Mouse (Mus musculus): ENCODE data around the gene Samhd1.
"Not testable (repeated sequence)": the region's sequence is repeated elsewhere in the genome, so short reads cannot be mapped to it uniquely, and the experiment has no call there.

Samhd1 gene

DNA sequence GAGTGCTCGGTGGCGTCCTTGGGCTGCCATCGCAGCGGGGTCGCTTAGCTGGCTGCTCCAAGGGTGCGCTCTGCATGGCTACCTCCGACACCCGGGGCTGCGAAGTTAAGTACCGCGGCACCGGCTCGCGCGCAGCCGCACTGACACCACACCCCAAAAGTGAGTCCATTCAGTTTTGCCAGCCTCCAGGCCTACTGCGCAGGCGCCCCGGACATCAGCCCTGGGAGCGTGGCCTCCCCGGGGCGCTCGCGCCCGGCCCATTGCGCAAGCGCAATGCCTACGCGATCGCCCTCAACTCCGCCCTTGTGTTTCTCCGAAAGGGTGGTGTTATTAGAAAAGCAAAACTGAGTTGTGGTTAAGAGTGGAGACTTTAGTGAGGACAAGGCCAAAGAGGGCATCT, at the start of gene Samhd1:
TSS of gene Samhd1 (minus strand) at position 252 of the 400 bp plus-strand sequence.
- peak; percentile 71 for DNase-seq

GRCm38 (mm10) chr2:157178167-157178566, 43.1 kb upstream of the Samhd1 start:
- no peak for DNase-seq

DNA sequence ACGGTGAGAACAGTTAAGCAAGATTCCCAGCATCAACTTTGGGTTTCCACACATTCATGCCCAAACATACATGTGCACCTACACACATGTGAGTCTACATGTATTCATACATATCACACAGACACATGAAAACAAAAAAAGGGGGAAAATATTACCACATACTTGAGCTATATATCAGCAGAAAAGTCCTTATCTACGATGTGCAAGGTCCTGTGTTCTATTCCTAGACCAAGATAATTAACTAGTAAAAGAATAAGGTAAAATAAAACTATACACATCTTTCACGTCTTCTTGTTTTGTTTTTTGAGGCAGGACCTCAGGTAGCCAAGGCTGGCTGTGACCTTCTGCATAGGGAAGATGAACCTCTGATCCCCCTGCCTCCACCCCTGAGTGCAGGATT, 41.2 kb upstream of the Samhd1 start:
- no peak for DNase-seq

DNA sequence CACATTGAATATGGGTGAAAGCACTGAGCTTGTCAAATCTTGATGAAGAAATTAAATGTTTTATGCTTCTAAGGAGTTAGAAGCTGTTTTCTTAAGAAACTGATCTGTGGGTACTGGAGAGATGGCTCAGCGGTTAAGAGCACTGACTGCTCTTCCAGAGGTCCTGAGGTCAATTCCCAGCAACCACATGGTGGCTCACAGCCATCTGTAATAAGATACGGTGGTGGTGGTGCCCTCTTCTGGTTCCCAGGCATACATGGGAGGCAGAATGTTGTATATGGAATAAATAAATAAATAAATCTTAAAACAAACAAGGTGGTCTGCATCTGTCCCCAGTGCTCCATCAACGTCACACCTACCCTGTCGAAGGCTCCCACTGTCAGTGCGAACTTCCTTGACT, 39.4 kb upstream of the Samhd1 start:
- DNase-seq: no peak

DNA sequence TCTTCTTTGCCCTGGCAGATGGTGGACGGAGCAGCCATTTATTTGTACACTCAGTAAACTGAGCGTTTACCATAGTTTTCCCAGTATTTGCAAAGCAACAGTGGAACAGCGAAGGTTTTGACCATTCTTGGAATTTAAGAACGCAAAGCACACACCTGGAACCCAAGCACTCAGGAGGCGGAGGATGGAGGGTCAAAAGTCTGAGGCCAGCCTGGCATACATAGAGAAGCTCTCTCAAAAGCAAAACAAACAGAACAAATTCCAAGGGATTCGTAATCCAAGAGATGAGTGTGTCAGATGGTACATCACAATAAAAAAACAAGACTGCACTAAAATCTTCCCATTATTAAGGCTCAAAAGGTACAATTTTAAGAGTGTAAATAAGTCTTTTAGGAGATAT, 38.5 kb upstream of the Samhd1 start:
- DNase-seq: no peak

DNA sequence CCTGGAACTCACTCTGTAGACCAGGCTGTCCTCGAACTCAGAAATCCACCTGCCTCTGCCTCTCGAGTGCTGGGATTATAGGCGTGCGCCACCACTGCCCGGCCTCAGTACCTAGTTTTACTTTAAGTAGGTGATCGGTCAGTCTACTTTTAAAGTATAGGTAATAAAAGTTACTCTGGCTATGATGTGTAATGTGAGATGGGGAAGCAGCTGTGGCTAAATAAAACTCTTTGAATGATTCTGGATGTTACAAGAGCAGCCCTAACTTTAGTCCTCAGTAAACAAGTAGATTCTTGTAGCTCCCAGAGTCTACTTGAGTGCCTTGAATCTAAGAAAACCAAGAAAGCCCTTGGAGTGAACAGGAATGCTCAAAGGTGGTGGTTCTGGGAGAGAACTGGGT, 37.9 kb upstream of the Samhd1 start:
- DNase-seq: no peak

GRCm38 (mm10) chr2:157170626-157171025, 35.6 kb upstream of the Samhd1 start:
- no peak for DNase-seq

GRCm38 (mm10) chr2:157170166-157170565, 35.1 kb upstream of the Samhd1 start:
- DNase-seq: no peak

DNA sequence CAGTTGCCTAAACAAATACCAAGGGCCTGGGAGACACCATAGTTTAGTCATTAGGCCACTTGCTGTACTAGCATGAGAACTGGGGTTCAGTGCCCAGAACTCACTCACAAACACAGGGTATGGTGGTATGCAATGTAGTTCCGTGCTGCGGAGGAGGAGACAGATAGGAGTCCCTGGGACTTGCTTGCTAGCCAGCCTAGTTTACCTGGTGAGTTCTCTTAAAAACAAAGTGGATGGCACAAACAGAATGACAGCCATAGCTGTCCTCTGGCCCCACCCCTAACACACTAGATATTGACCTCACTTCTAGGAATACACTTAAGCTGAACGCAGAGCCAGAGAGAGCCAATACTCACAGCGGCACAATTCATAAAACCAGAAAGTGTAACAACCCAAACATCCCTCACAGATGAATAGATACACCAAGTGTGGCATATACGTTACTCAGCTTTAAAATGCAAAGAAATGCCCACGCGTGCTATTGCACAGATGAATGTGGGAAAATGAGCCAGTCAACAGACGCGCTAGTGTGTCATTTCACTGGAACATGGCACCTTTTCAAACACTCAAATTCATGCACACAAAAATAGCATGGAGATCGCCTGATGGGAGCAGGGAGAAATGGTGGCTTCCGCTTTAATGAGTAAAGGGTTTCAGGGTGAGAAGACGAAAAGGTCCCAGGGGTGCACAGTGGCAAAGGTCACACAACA, 31.5 kb upstream of the Samhd1 start:
- no peak for DNase-seq

DNA sequence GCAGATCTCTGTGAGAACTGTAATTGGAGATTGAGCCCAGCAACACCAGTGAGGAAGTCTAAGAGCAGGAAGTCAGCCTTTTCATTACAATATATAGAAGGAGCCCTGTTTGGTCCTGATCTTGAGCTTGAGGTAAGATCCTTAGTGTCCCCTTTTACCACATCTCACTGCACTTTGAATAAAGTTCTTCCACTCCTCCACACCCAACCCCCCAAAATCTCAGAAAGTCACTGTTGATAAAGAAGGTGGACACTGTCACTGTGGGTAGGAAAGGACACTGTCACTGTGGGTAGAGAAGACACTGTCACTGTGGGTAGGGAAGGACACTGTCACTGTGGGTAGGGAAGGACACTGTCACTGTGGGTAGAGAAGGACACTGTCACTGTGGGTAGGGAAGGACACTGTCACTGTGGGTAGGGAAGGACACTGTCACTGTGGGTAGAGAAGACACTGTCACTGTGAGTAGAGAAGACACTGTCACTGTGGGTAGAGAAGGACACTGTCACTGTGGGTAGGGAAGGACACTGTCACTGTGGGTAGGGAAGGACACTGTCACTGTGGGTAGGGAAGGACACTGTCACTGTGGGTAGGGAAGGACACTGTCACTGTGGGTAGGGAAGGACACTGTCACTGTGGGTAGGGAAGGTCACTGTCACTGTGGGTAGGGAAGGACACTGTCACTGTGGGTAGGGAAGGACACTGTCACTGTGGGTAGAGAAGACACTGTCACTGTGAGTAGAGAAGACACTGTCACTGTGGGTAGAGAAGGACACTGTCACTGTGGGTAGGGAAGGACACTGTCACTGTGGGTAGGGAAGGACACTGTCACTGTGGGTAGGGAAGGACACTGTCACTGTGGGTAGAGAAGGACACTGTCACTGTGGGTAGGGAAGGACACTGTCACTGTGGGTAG, 30.5 kb upstream of the Samhd1 start:
- not testable (repeated sequence) for DNase-seq

GRCm38 (mm10) chr2:157164101-157164500, 29.0 kb upstream of the Samhd1 start:
- DNase-seq: no peak

- DNase-seq: no peak
Measured at GRCm38 (mm10) chr2:157156079-157156478, 21.0 kb upstream of the Samhd1 start.

DNA sequence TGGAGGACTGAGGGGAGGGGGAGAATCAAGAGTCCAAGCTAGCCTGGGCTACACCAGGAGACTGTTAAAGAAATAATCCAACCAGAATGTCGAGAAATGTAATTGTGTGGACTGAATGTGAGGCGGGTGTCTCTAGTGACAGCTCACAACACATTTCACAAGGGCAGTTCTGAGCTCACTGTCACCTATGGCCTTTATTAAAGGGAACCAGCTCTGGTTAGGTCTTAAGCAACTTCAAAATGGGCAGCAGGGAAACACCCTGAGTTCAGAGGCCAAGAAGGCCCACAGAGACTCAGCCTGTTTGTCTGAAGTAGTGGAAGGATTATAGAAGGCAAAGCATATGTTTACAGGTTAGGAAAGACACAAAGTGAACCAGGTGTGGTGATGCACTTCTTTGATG, 18.2 kb upstream of the Samhd1 start:
- DNase-seq: no peak

DNA sequence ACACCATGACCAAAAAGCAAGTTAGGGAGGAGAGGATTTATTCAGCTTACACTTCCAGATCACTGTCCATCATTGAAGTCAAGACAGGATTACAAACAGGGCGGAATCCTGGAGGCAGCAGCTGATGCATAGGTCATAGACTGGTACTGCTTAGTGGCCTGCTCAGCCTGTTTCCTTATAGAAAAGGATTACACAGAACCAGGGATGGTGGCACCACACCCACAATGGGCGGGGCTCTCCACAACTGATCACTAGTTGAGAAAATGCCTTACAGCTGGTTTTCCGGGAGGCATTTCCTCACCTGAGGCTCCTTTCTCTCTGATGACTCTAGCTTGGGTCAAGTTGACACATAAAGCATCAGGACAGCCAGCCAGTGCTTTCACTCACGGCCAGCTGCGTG, 13.4 kb upstream of the Samhd1 start:
- DNase-seq: no peak

GRCm38 (mm10) chr2:157147397-157148020, 12.4 kb upstream of the Samhd1 start:
- DNase-seq: no peak

DNA sequence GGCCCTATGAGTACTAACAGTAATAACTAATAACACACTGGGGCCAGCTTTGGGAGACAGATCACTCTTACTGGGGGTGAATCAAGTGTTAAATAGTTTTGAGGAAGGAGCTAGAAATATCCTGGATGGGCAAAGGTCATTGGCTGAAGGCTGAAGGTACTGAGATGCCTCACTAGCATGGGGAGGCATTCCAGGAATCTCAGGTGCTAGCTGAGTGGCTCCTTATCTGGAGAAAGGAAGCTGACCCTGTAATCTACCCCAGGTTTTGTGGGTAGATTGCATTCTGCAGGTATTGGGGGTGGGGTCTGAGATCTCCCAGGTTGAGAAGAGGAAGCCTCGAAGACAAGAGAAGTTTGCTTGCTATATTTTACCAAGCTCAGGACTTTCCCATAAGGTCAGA, 10.1 kb upstream of the Samhd1 start:
- no peak for DNase-seq

GRCm38 (mm10) chr2:157144132-157144531, 9.1 kb upstream of the Samhd1 start:
- DNase-seq: no peak

DNA sequence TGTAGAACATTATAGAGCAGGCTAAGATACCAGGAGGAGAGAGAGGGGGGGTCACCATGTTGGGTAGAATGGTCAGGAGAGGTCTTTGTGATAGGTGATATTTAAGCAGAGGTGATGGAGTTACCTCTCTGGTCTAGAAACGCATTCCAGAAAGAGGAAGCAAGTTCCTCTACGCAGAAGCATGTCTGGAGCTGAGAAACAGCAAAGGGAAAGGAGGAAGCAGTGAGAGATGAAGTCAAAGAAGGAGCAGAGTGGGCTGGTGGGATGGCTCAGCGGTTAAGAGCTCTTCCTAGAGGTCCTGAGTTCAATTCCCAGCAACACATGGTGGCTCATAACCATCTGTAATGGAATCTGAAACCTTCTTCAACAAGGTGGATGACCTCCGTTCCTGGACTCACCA, 6.9 kb upstream of the Samhd1 start:
- no peak for DNase-seq

- no peak for DNase-seq
Measured at GRCm38 (mm10) chr2:157139251-157139802, 4.3 kb upstream of the Samhd1 start.

- DNase-seq: no peak
Measured at GRCm38 (mm10) chr2:157138808-157139207, 3.7 kb upstream of the Samhd1 start.

DNA sequence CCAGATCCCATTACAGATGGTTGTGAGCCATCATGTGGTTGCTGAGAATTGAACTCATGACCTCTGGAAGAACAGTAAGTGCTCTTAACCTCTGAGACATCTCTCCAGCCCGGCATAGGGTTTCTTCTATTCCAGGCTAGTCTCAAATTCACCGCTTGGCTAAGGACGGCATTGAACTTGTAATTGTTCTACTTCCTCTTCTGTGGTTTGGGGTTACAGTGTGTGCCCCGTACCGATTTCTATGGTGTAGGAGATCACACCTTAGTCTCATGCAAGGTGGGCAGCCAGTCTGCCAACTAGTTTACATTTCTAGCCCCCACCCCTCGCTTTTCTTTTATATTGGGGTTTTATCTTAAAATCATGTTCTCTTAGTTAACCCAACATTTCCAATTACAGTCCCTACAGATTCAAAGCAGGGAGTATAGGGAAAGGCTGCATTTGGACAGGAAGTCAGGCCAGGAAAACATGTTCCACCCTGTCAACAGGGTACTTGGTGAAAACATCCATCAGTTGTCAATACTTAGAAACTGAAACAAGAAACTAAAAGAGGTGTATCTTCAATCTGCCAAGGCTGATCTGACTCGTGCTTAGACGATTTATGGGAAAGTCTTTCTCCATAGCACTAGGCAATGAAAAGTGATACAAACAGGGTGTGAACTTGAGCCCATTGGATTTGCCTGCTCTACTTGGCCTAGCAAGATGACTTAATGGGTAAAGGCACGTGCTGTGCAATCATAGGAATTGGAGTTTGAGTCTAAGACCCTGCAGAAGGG, 3.1 kb upstream of the Samhd1 start:
- DNase-seq: no peak

- no peak for DNase-seq
Measured at GRCm38 (mm10) chr2:157136646-157137045, 1.6 kb upstream of the Samhd1 start.

DNA sequence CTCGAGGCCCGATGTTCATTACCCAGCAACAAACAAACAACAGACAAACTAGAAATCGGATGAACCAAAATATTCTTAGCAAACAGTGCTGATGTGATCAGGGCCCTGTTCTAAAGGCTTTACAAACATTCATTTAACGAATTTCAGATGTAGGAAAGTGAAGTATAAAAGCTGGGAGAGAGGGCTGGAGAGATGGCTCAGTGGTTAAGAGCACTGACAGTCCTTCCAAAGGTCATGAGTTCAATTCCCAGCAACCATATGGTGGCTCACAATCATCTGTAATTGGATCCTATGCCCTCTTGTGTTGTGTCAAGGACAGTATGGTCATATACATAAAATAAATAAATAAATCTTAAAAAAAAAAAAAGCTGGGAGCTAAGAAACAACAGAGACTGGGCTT, 1.1 kb upstream of the Samhd1 start:
- DNase-seq: no peak
